Mouse (Mus musculus): Measurements from ENCODE around the gene Neurod2.

GRCm38 (mm10) chr11:98323933-98324332, 5.5 kb downstream of the Neurod2 start:
- TF ChIP-seq POLR2AphosphoS2 (IDR thresholded peaks at IDR 0.05; ENCODE audit: insufficient read length, low read depth) (no peak), E2F4 (IDR thresholded peaks at IDR 0.05; ENCODE audit: insufficient read depth) (no peak), POLR2A (IDR thresholded peaks at IDR 0.05; ENCODE audit: insufficient read length, low read depth) (no peak), TCF12 (IDR thresholded peaks at IDR 0.05; ENCODE audit: insufficient read depth, poor library complexity, severe bottlenecking) (no peak)
